Mouse (Mus musculus) testis, postnatal 14 days (tissue): ENCODE data around the gene Haus3.

Experiments
- DNase-seq: peaks from one replicate; pipeline ENCODE4 v3.0.0; 2021; ENCODE audit warnings: low spot score

Haus3 gene

DNA sequence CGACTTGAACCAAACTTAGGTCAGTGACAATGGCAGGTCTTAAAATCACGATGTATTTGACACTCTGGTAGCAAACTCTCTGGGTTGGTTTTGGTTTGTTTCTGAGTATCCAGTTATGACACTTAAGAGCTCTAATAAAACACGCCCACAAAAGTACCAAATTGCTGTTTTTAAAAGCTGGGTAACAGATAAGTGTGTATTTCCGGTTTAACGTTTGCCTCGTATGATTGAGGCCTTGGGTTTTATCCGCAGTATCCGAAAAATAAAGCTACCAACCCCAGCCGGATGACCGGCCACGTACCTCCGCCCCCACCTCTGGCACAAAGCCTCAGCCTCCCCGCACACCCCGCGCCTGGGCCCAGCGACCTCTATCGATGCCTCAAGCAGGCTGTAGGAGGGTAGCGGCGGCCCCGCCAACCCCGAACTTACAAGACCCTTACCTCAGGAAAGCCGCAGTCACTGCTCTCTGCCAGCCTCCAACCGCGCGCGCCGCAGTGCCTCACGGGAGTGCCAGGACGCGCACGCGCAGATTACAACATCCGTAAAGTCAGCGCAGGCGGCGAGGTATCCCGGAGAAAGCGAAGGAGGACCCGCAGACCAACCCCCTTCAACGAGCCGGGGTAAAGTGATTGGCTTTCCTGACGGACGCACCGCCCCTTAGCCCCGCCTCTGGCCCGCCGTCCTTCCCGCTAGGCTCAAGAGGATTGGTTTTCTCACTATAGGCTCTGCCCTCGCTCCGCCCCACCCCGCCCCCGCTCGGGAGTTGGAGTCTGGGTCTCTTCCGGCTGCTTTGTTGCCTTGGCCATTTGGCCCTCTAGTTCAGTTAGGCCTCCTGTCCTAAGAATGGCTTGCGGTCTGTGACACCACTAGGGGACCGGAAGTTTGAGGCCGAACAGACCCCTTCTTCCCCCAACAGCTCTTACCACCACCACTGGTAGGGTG, at the start of gene Haus3, which contains the start of gene Poln:
TSS of gene Haus3 (minus strand) at position 578 of the 942 bp plus-strand sequence.
TSS of gene Poln (minus strand) at position 499 of the 942 bp plus-strand sequence.
- peak; percentile 98 for DNase-seq

GRCm38 (mm10) chr5:34218672-34219071, 49.3 kb upstream of the Haus3 start:
- no peak for DNase-seq

GRCm38 (mm10) chr5:34217756-34218155, 48.4 kb upstream of the Haus3 start:
- no peak for DNase-seq

- no peak for DNase-seq
Observed at GRCm38 (mm10) chr5:34216025-34216424, 46.7 kb upstream of the Haus3 start.

GRCm38 (mm10) chr5:34213659-34214058, 44.3 kb upstream of the Haus3 start:
- DNase-seq: no peak

- peak; percentile 53 for DNase-seq
Observed at GRCm38 (mm10) chr5:34210279-34210678, 41.0 kb upstream of the Haus3 start.

DNA sequence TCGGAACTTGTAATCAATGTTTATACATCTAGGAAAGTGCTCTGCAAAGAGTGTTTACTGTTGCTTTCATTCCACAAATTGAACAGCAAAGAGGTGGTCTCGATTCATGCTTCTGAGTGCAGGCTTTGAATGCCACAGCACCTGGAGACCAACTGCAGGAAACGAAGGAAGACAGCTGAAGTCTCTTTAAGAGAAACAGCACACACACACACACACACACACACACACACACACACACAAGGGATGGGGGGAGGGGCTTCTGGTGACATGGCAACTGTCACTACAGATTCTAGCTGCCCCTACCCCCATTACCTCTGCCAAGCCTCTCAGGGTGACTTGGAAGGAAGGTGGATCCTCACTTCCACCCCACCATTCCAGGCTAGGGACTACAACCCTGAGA, 38.2 kb upstream of the Haus3 start:
- no peak for DNase-seq

DNA sequence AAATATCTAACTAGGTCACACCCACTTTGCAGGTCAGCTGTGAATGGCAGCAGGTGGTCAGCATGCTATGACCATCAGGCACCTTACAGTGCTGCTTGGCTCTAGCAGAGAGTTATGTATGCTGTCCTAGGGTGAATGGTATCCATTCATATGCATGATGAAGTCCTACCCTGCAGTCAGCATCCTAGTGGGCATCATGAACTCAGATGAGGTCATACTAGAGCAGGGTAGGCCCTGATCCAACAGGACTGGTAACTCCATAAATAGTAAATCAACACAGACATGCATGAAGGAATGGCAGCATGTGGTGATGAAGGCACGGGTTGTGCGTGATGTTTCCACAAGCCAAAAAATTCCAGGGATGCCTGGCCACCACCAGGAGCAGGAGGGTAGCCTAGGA, 36.5 kb upstream of the Haus3 start:
- no peak for DNase-seq

GRCm38 (mm10) chr5:34204911-34205310, 35.6 kb upstream of the Haus3 start:
- no peak for DNase-seq

GRCm38 (mm10) chr5:34202006-34202405, 32.7 kb upstream of the Haus3 start:
- no peak for DNase-seq

- DNase-seq: no peak
Observed at GRCm38 (mm10) chr5:34201396-34201795, 32.1 kb upstream of the Haus3 start.

GRCm38 (mm10) chr5:34198615-34199014, 29.3 kb upstream of the Haus3 start:
- no peak for DNase-seq

GRCm38 (mm10) chr5:34197243-34197642, 27.9 kb upstream of the Haus3 start:
- no peak for DNase-seq

GRCm38 (mm10) chr5:34196423-34196822, 27.1 kb upstream of the Haus3 start:
- DNase-seq: no peak

DNA sequence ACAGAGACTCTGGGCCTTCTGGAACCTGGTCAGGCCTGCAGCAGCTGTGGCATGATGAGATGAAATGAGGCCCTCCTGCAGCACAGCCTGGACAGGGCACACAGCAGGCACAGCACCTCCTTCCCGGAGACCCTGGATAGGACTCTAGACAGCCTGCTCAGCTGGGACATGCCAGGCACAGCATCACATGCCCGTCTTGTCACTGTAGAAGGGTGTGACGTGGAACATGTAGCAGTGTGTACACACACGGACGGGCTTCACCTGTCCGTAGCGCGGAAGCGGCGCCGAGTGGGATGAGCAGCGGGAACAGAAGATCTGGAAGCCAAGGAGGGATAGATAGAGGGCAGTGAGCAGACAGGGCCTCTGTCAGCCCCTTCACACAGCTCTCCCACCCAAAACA, 26.5 kb upstream of the Haus3 start:
- DNase-seq: no peak

GRCm38 (mm10) chr5:34194975-34195662, 25.8 kb upstream of the Haus3 start:
- no peak for DNase-seq

DNA sequence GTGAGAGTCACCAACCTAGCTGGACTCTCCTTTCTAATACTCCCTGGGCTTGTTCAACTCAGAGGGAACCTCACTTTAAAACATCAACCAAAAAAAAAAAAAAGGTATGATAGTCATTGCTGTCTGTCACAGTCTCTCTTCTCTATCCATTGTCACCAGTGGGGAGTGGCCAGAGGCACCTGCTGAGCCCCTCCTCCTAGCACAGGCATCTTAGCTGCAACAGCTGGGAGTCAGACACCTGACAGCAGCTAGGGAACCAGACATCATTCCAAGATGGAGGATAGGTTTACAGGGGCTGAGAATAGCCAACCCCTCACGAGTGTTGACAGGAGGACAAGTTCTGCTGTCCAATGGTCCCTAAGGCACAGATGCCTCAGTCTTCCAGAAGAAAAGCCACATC, 25.1 kb upstream of the Haus3 start:
- no peak for DNase-seq

DNA sequence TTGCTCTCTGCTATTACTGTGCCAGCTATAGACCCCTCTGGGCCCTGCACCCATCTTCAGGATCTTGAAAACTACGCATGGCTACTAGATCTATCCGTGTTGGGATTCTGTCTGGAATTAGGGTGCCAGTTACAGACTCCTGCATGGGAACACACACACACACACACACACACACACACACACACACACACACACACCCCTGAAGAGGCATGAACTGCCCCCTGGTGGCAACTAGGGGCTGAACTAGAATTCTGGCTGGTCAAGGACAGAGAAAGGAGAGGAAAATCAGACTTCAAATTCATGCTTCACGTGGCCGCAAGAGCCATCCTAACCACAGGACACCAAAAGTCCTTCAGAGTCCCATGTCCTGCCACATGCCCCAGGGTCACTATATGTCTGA, 22.5 kb upstream of the Haus3 start:
- no peak for DNase-seq

GRCm38 (mm10) chr5:34191021-34191420, 21.7 kb upstream of the Haus3 start:
- DNase-seq: peak; percentile 51

GRCm38 (mm10) chr5:34189521-34189920, 20.2 kb upstream of the Haus3 start:
- no peak for DNase-seq

- DNase-seq: no peak
Observed at GRCm38 (mm10) chr5:34188856-34189255, 19.5 kb upstream of the Haus3 start.

DNA sequence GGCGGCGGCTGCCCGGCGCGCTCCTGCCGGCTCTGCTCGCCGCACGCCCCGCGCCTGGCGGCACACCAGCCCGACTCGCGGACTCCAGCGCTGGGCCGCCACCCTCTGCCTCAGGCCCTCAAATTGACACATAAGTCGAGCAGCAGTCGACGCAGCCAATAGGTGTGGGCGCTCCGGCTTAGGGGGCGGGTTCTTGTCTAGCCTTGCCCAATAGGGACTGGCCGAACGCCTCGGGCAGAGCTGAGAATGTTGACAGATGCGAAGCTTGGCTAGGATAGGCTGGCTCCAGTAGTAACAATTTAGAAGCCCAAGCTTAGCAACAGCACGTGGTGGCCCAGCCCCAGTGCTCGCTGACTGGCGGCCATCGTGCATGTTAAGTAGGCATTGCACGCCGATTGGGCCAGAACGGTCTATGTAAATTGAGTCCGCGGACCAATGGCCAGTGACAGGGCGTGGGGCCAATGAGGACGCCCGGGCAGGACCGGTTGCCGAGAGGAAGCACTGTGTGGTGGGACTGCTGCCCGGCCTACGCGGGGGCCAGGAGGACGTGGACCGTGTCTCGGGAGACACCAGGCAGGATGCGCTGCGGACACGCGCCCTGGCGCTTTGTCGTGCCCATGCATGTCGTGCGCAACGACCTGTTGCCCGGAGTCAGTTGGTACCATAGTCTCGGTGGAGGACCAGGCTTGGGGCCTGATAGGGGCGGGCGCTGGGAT, 18.4 kb upstream of the Haus3 start, which contains the start of gene Mxd4:
TSS of gene Mxd4 (minus strand) at position 120 of the 716 bp plus-strand sequence.
- DNase-seq: peak; percentile 99
